ENCODE assay signal across 17 mouse cellular contexts in genomic region chr14:78329765-78330451, GRCm38 (mm10). TPM values are rescaled to one million over a fixed set of nuclear protein-coding genes. Genes with fewer than 3 reads are reported as not detected.
A peak's percentile ranks its signal among the peaks of the same experiment; 100 is the strongest.
DNase-seq lines count a peak whose midpoint lies in the region; ATAC-seq lines count a peak whose summit lies in the region.
"Had no signal": no experiment of that assay in that cellular context is flagged by ENCODE, and none has a peak within 500 bp of the region (broad histone marks: within the 10 kb centered on the region; RNA-seq: fewer than 3 reads in every experiment).

No protein-coding gene starts in this region.

- H3K4me1 ChIP-seq in heart, embryonic 14.5 days (ENCODE audit: control insufficient read depth in 2 of 2, insufficient read depth in 2 of 2, low read length in 2 of 2): peaks cover 16% of the 10 kb centered on the region in 2 experiments
- H3K4me1 ChIP-seq: forebrain, embryonic 13.5 days had no signal

- peak overlapping the region; percentile 50 for H3K4me2 ChIP-seq in heart, embryonic 14.5 days (ENCODE audit: low read length)
- H3K4me2 ChIP-seq: forebrain, embryonic 13.5 days had no signal

- no peak for DNase-seq in heart, adult 9 months (ENCODE audit: low spot score in 2 of 2)
- peak; percentile 19 for DNase-seq in 416B (ENCODE audit: low read depth)
- peak; percentile 53 for DNase-seq in NIH3T3 (ENCODE audit: low read depth)
- peak; percentile 20 for DNase-seq in heart, postnatal 4 days
- DNase-seq in cerebellum, adult 9-10 months: no peak
- no peak for DNase-seq in left cerebral cortex, postnatal 25 days (ENCODE audit: low spot score in 2 of 2)
- DNase-seq in cerebellum, postnatal 4 days (ENCODE audit: low spot score in 2 of 2): no peak
- DNase-seq: adrenal gland, postnatal 36 days; cerebellum, adult 11 months; gastrocnemius, postnatal 10 days; liver, postnatal 0 days; midbrain, embryonic 14.5 days; right cerebral cortex, postnatal 14 days; thymus, postnatal 25 days had no signal

- peak; percentile 56; the same call in 1 of the 2 replicates for ATAC-seq in heart, embryonic 14.5 days (ENCODE audit: insufficient number of reproducible peaks, insufficient read depth, low FRiP score, low read depth)
- ATAC-seq: forebrain, embryonic 13.5 days; liver, postnatal 0 days had no signal

- intact Hi-C loops in left cerebral cortex, postnatal 25 days (cut with DNase I): no loop called here

- H3K9me3 ChIP-seq in heart, embryonic 14.5 days (ENCODE audit: control insufficient read depth, low read length): no peaks in the 10 kb centered on the region
- H3K9me3 ChIP-seq: forebrain, embryonic 13.5 days had no signal

- 42% methylated on average over 8 of the region's 8 CpGs for WGBS in heart, embryonic 14.5 days

- no peak overlapping the region for H3K9ac ChIP-seq in heart, embryonic 14.5 days (ENCODE audit: low read length)
- H3K9ac ChIP-seq: forebrain, embryonic 13.5 days; liver, postnatal 0 days had no signal

- no peaks in the 10 kb centered on the region for H3K27me3 ChIP-seq in heart, embryonic 14.5 days (ENCODE audit: control insufficient read depth, insufficient read depth, low read length)
- H3K27me3 ChIP-seq: forebrain, embryonic 13.5 days had no signal

- H3K27ac ChIP-seq in heart, embryonic 14.5 days (replicated peaks in 1 of 2; ENCODE audit: control insufficient read depth in 1 of 2, insufficient read depth in 1 of 2, low read depth in 2 of 2, low read length in 2 of 2): peak overlapping the region; percentile 61 to 74
- H3K27ac ChIP-seq: forebrain, embryonic 13.5 days had no signal

- H3K4me3 ChIP-seq in heart, embryonic 14.5 days (ENCODE audit: control insufficient read depth in 1 of 2, insufficient read depth in 1 of 2, low read depth in 1 of 2, low read length in 2 of 2): no peak overlapping the region
- H3K4me3 ChIP-seq: forebrain, embryonic 13.5 days had no signal

- no peaks in the 10 kb centered on the region for H3K36me3 ChIP-seq in heart, embryonic 14.5 days (ENCODE audit: control insufficient read depth, insufficient read depth, low read length)

RNA-seq across cellular contexts. Expression of gene Tnfsf11, which starts 22.1 kb away (rescaled TPM):
- polyA plus RNA-seq in heart, embryonic 14.5 days (2014; fragmentation: Nextera tagmentation; extraction: Ambion mirVana): 0.23 TPM in 1 of 2 replicates, not detected in the other
- not detected for total RNA-seq in heart, postnatal 4 days (2021)
- total RNA-seq in left cerebral cortex, postnatal 25 days (2021): under 1 TPM in 1 of 2 experiments, not detected in 1; 0.14 TPM
- polyA plus RNA-seq: limb, embryonic 11.5 days; liver, postnatal 0 days; midbrain, embryonic 14.5 days had no signal

Comparison
In these comparisons a context has a peak if more than half of its experiments do, and no peak if none do; other contexts are left out.
1. DNase-seq: peak in 416B (single experiment), NIH3T3 (single experiment) and heart, postnatal 4 days (single experiment); none in heart, adult 9 months (0 of 2), cerebellum, adult 9-10 months (single experiment), left cerebral cortex, postnatal 25 days (0 of 2) and cerebellum, postnatal 4 days (0 of 2).